Mouse (Mus musculus) retina, postnatal 1 day (tissue): ENCODE data around the gene Ptger4.
A peak's percentile ranks its signal among the peaks of the same experiment; 100 is the strongest.
"Not testable (repeated sequence)": the region's sequence is repeated elsewhere in the genome, so short reads cannot be mapped to it uniquely, and the experiment has no call there.

Experiments used
- DNase-seq: peaks from one replicate; pipeline ENCODE4 v3.0.0-alpha.2; 2012

Ptger4 gene

GRCm38 (mm10) chr15:5237012-5237660 is 6.9 kb downstream of the Ptger4 start:
- no peak for DNase-seq

- DNase-seq: peak; percentile 78
Observed at GRCm38 (mm10) chr15:5236538-5236937, 7.4 kb downstream of the Ptger4 start.

GRCm38 (mm10) chr15:5235527-5235926 is 8.5 kb downstream of the Ptger4 start:
- DNase-seq: peak; percentile 23

GRCm38 (mm10) chr15:5234659-5235058 is 9.3 kb downstream of the Ptger4 start:
- no peak for DNase-seq

- not testable (repeated sequence) for DNase-seq
Observed at GRCm38 (mm10) chr15:5230746-5231145, 13.2 kb downstream of the Ptger4 start.

GRCm38 (mm10) chr15:5220491-5220890 is 23.5 kb downstream of the Ptger4 start:
- peak; percentile 4 for DNase-seq

GRCm38 (mm10) chr15:5209116-5209515 is 34.9 kb downstream of the Ptger4 start:
- no peak for DNase-seq

GRCm38 (mm10) chr15:5205222-5205621 is 38.8 kb downstream of the Ptger4 start:
- DNase-seq: no peak

- DNase-seq: no peak
Observed at GRCm38 (mm10) chr15:5196691-5197090, 47.3 kb downstream of the Ptger4 start.

GRCm38 (mm10) chr15:5195987-5196514 is 47.9 kb downstream of the Ptger4 start:
- no peak for DNase-seq

- DNase-seq: no peak
Observed at GRCm38 (mm10) chr15:5194931-5195330, 49.1 kb downstream of the Ptger4 start.

- DNase-seq: no peak
Observed at GRCm38 (mm10) chr15:5194446-5194845, 49.5 kb downstream of the Ptger4 start.

GRCm38 (mm10) chr15:5193833-5194232 is 50.2 kb downstream of the Ptger4 start:
- peak; percentile 15 for DNase-seq

GRCm38 (mm10) chr15:5189504-5190093 is 54.4 kb downstream of the Ptger4 start:
- DNase-seq: no peak

- no peak for DNase-seq
Observed at GRCm38 (mm10) chr15:5188029-5188428, 56.0 kb downstream of the Ptger4 start.

GRCm38 (mm10) chr15:5187116-5187515 is 56.9 kb downstream of the Ptger4 start:
- no peak for DNase-seq

GRCm38 (mm10) chr15:5186293-5186675 is 57.7 kb downstream of the Ptger4 start:
- DNase-seq: no peak

GRCm38 (mm10) chr15:5185366-5186292 is 58.4 kb downstream of the Ptger4 start, which contains the start of gene Ttc33:
Gene Ttc33, plus strand, starts transcription at chr15:5185525.
- peak; percentile 88 for DNase-seq

- DNase-seq: peak; percentile 35
Observed at GRCm38 (mm10) chr15:5184668-5185330, 59.2 kb downstream of the Ptger4 start.

- peak; percentile 11 for DNase-seq
Observed at GRCm38 (mm10) chr15:5173217-5173820, 70.7 kb downstream of the Ptger4 start.

- DNase-seq: no peak
Observed at GRCm38 (mm10) chr15:5165121-5165773, 78.7 kb downstream of the Ptger4 start.

GRCm38 (mm10) chr15:5158827-5159226 is 85.2 kb downstream of the Ptger4 start:
- no peak for DNase-seq
